Mouse (Mus musculus): Measurements from ENCODE around the gene Prune1. TPM values are rescaled to one million over a fixed set of nuclear protein-coding genes. Genes with fewer than 3 reads are reported as not detected.
"Not testable (repeated sequence)": the region's sequence is repeated elsewhere in the genome, so short reads cannot be mapped to it uniquely, and the experiment has no call there.

The Prune1 gene
- polyA plus RNA-seq, 1 experiment: 0.08 TPM

DNA sequence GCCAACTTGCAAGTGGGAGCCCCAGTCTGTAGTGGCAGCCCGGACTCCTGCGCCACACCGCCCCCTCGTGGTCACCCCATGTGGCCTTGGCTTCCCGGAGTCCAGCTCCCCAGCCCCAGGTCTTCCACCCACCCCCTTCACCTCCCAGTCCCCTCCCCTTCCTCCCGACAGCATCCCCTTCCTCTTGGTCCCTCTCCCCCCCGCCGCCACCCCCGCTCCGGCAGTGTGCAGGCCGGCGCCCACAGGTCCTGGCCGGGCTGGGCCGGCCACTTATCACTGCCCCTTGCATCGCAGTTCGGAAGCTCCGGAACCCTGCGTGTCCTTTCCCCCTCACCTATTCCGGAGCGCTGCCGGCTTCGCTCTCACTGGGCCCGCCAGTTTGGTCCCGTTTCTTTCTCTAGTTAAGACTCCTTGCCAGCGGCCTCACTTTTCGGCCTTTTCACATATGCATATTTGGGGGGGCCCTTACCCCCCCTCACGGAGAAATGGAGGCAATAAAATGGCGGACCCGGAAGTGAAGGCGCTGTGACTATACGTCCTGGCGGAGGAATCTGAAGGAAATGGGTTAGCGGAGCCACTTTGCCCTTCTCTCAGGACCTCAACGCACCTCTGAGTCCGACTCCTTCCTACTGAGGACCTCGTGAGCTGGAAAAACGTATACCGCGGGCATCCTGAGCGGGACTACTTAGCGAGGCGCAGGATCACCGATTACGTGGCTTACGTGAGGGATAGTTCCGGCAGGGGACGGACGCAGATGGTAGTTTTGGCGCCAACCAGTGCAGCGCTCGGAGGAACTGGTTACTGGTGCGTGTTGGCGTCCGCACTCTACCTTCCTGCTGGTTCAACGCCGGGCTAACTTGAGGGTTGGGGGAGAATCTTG, 64.4 kb downstream of the Prune1 start, which contains the start of gene Gabpb2:
Gene Gabpb2 (minus strand): TSS at position 662 of the 880 bp plus-strand sequence.
- no peak for TF ChIP-seq GATA1 (IDR thresholded peaks at IDR 0.05; ENCODE audit: low read length)
- no peak for TF ChIP-seq TAL1 (IDR thresholded peaks at IDR 0.05; ENCODE audit: low read length)
- Histone ChIP-seq H3K36me3 (ENCODE audit: control insufficient read depth) (peaks cover 49% of the 10 kb centered on the region), H3K4me3 (replicated peaks) (peak within 1 kb of the TSS; percentile 68), H3K4me1 (ENCODE audit: control insufficient read depth) (peaks cover 39% of the 10 kb centered on the region), H3K27me3 (ENCODE audit: control insufficient read depth) (no peaks in the 10 kb centered on the region), H3K9me3 (ENCODE audit: control insufficient read depth, low read length) (no peaks in the 10 kb centered on the region)

DNA sequence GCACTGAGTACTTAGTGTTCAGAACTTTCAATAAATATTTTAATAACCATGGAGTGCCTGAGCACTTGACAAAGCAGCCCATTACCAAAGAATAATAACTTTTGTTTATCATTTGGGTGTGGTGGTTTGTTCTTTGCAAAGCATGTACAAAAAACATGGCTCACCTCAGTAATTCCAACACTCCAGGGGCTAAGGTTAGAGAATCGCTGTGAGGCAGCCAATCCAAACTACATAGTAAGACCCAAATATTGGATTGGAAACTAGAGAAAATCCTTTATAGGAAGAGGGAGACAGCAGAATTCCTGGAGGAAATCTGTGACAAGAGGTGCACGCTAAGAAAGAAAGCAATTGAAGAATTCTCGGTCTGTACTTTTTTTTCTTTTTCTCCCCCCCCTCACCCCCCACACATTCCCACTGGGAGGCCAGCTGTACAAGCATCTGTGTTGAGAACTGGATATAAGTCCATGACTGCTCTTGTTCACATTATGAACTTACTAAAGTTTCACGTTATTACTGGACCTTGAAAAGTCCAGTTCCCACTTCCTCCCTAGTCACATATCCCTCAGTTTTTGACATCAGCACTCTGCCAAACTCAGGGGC, 65.1 kb downstream of the Prune1 start:
- Histone ChIP-seq H3K9me3 (ENCODE audit: control insufficient read depth, low read length) (no peaks in the 10 kb centered on the region), H3K4me1 (ENCODE audit: control insufficient read depth) (peaks cover 39% of the 10 kb centered on the region), H3K27me3 (ENCODE audit: control insufficient read depth) (no peaks in the 10 kb centered on the region), H3K4me3 (replicated peaks) (peak overlapping the region; percentile 68), H3K36me3 (ENCODE audit: control insufficient read depth) (peaks cover 56% of the 10 kb centered on the region)
- TF ChIP-seq TAL1 (IDR thresholded peaks at IDR 0.05; ENCODE audit: low read length) (no peak), GATA1 (IDR thresholded peaks at IDR 0.05; ENCODE audit: low read length) (no peak)

DNA sequence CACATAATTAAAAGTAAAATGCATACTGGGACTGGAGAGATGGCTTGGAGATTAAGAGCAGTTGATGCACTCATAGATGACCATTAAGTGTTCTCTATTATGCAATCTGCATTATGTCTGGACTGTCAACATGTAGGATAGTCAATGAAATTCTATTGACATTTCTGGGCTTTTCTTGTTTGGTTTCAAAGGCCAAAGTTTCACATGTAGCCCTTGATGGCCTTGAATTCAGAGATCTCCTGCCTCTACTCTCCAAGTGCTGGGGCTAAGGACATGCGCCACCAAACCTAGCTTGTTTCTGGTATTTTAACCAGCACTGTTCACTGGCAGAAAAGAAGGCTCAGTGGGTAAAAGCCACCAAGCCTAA, 68.3 kb downstream of the Prune1 start:
- H3K27me3 ChIP-seq (ENCODE audit: control insufficient read depth): no peaks in the 10 kb centered on the region
- H3K4me3 ChIP-seq (replicated peaks): no peak overlapping the region
- H3K36me3 ChIP-seq (ENCODE audit: control insufficient read depth): peaks cover 78% of the 10 kb centered on the region
- H3K9me3 ChIP-seq (ENCODE audit: control insufficient read depth, low read length): no peaks in the 10 kb centered on the region
- TF ChIP-seq TAL1 (IDR thresholded peaks at IDR 0.05; ENCODE audit: low read length) (no peak), GATA1 (IDR thresholded peaks at IDR 0.05; ENCODE audit: low read length) (no peak)
- peaks cover 40% of the 10 kb centered on the region for H3K4me1 ChIP-seq (ENCODE audit: control insufficient read depth)

- peaks cover 84% of the 10 kb centered on the region for H3K36me3 ChIP-seq (ENCODE audit: control insufficient read depth)
- not testable (repeated sequence) for H3K4me3 ChIP-seq (replicated peaks); H3K27me3 ChIP-seq (ENCODE audit: control insufficient read depth); H3K9me3 ChIP-seq (ENCODE audit: control insufficient read depth, low read length)
- peaks cover 35% of the 10 kb centered on the region for H3K4me1 ChIP-seq (ENCODE audit: control insufficient read depth)
These were observed 68.8 kb downstream of the Prune1 start for GRCm38 (mm10) chr3:95212889-95213608.

DNA sequence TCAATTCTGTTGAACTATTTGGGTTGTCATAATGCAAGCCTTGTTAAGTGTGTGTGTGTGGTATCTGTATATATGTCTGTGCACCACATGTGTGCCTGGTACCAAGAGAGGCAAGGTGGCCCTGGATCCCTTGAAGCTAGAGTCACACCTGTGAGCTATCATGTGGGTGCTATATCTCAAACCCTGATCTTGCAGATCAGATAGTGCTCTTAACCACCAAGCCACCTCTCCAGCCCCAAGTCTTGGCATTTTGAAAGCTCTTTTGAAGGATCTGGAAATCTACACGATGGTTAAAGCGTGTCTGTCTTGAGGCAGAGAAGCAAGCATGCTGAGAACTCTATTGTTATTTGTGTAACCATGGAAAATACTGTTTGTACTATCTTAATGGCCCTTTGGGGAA, 71.3 kb downstream of the Prune1 start:
- H3K4me1 ChIP-seq (ENCODE audit: control insufficient read depth): peaks cover 18% of the 10 kb centered on the region
- peaks cover 97% of the 10 kb centered on the region for H3K36me3 ChIP-seq (ENCODE audit: control insufficient read depth)
- TF ChIP-seq GATA1 (IDR thresholded peaks at IDR 0.05; ENCODE audit: low read length) (no peak), TAL1 (IDR thresholded peaks at IDR 0.05; ENCODE audit: low read length) (no peak)
- H3K9me3 ChIP-seq (ENCODE audit: control insufficient read depth, low read length): no peaks in the 10 kb centered on the region
- H3K27me3 ChIP-seq (ENCODE audit: control insufficient read depth): no peaks in the 10 kb centered on the region
- H3K4me3 ChIP-seq (replicated peaks): no peak overlapping the region

- no peaks in the 10 kb centered on the region for H3K27me3 ChIP-seq (ENCODE audit: control insufficient read depth)
- no peaks in the 10 kb centered on the region for H3K9me3 ChIP-seq (ENCODE audit: control insufficient read depth, low read length)
- no peak overlapping the region for H3K4me3 ChIP-seq (replicated peaks)
- peaks cover 7% of the 10 kb centered on the region for H3K4me1 ChIP-seq (ENCODE audit: control insufficient read depth)
- peaks cover 97% of the 10 kb centered on the region for H3K36me3 ChIP-seq (ENCODE audit: control insufficient read depth)
- no peak for TF ChIP-seq TAL1 (IDR thresholded peaks at IDR 0.05; ENCODE audit: low read length)
- TF ChIP-seq GATA1 (IDR thresholded peaks at IDR 0.05; ENCODE audit: low read length): no peak
These were observed 73.6 kb downstream of the Prune1 start for GRCm38 (mm10) chr3:95208286-95208685.

- no peaks in the 10 kb centered on the region for H3K9me3 ChIP-seq (ENCODE audit: control insufficient read depth, low read length)
These were observed 78.0 kb downstream of the Prune1 start for GRCm38 (mm10) chr3:95203880-95204279.

More at GRCm38 (mm10) chr3:95203880-95204279, 78.0 kb downstream of the Prune1 start:
- peaks cover 100% of the 10 kb centered on the region for H3K36me3 ChIP-seq (ENCODE audit: control insufficient read depth)
- H3K27me3 ChIP-seq (ENCODE audit: control insufficient read depth): no peaks in the 10 kb centered on the region
- H3K4me3 ChIP-seq (replicated peaks): no peak overlapping the region
- no peaks in the 10 kb centered on the region for H3K4me1 ChIP-seq (ENCODE audit: control insufficient read depth)
- TF ChIP-seq GATA1 (IDR thresholded peaks at IDR 0.05; ENCODE audit: low read length) (no peak), TAL1 (IDR thresholded peaks at IDR 0.05; ENCODE audit: low read length) (no peak)

Other genes starting within 250 kb of the Prune1 start
- 17.0 and 20.7 TPM in 2 replicates for gene Psmd4, start 239.5 kb downstream of the Prune1 start, polyA plus RNA-seq (2012)
- 1.5 and 2.3 TPM in 2 replicates for gene Pip5k1a, start 175.1 kb downstream of the Prune1 start, polyA plus RNA-seq (2012)
- 16.8 and 18.2 TPM in 2 replicates for gene Vps72, start 171.1 kb downstream of the Prune1 start, polyA plus RNA-seq (2012)
- not detected in 2 replicates for gene Tmod4, start 157.6 kb downstream of the Prune1 start, polyA plus RNA-seq (2012)
- gene Scnm1, start 148.1 kb downstream of the Prune1 start, polyA plus RNA-seq (2012): 0.63 and 0.86 TPM in 2 replicates
- gene Lysmd1, start 148.0 kb downstream of the Prune1 start, polyA plus RNA-seq (2012): 0.90 and 1.1 TPM in 2 replicates
- gene Tnfaip8l2, start 139.7 kb downstream of the Prune1 start, polyA plus RNA-seq (2012): 0.04 and 0.17 TPM in 2 replicates
- gene Sema6c, start 121.6 kb downstream of the Prune1 start, polyA plus RNA-seq (2012): 0.01 and 0.04 TPM in 2 replicates
- gene Gabpb2, start 64.2 kb downstream of the Prune1 start, polyA plus RNA-seq (2012): 0.29 and 0.30 TPM in 2 replicates
- gene Cdc42se1, start 53.3 kb downstream of the Prune1 start, polyA plus RNA-seq (2012): 6.8 and 8.0 TPM in 2 replicates
- gene Mllt11, start 49.9 kb downstream of the Prune1 start, polyA plus RNA-seq (2012): 0.09 TPM in 2 replicates
- not detected in 2 replicates for gene Gm128, start 40.5 kb downstream of the Prune1 start, polyA plus RNA-seq (2012)
- not detected in 2 replicates for gene Bnipl, start 30.9 kb downstream of the Prune1 start, polyA plus RNA-seq (2012)
- gene Mindy1, start 731 bp downstream of the Prune1 start, polyA plus RNA-seq (2012): 6.4 and 7.1 TPM in 2 replicates
- gene Anxa9, start 25.1 kb upstream of the Prune1 start, polyA plus RNA-seq (2012): 0.03 and 0.06 TPM in 2 replicates
- 5.9 and 9.3 TPM in 2 replicates for gene Cers2, start 32.7 kb upstream of the Prune1 start, polyA plus RNA-seq (2012)
- 0.42 and 0.62 TPM in 2 replicates for gene Setdb1, start 75.1 kb upstream of the Prune1 start, polyA plus RNA-seq (2012)
- not detected in 2 replicates for gene 4930558C23Rik, start 120.8 kb upstream of the Prune1 start, polyA plus RNA-seq (2012)
- 1.5 and 2.0 TPM in 2 replicates for gene Arnt, start 152.3 kb upstream of the Prune1 start, polyA plus RNA-seq (2012)
- gene Ctsk, start 217.2 kb upstream of the Prune1 start, polyA plus RNA-seq (2012): not detected in 2 replicates
- gene Ctss, start 244.7 kb upstream of the Prune1 start, polyA plus RNA-seq (2012): 0.04 and 0.07 TPM in 2 replicates